Mouse (Mus musculus): ENCODE data around the gene Dennd1c.

Dennd1c gene

GRCm38 (mm10) chr17:57047406-57047805 lies 30.9 kb downstream of the Dennd1c start:
- no peak for DNase-seq (ENCODE audit: low read depth)

- DNase-seq (ENCODE audit: low read depth): no peak
Measured at GRCm38 (mm10) chr17:57041554-57041953, 36.8 kb downstream of the Dennd1c start, which contains the start of gene Slc25a41. Gene Slc25a41 (minus strand): TSS chr17:57041654.

DNA sequence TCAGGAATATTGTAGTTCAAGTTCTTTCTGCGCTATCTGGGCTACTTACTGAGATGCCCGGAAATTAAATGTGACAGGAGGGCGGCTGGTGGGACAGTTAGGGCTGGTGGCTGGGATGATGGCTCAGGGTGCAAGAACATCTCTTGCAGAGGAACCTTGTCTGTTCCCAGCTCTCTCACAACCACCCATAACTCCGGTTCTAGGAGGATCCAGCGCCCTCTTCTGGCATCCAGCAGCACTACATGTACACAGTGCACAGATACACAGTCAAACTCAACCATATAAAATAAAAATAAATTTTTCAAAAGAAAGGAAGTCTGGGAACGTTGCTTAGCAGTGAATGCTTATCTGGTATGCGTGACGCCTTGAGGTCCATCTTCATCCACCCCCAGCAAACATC lies 39.3 kb downstream of the Dennd1c start:
- DNase-seq (ENCODE audit: low read depth): no peak

DNA sequence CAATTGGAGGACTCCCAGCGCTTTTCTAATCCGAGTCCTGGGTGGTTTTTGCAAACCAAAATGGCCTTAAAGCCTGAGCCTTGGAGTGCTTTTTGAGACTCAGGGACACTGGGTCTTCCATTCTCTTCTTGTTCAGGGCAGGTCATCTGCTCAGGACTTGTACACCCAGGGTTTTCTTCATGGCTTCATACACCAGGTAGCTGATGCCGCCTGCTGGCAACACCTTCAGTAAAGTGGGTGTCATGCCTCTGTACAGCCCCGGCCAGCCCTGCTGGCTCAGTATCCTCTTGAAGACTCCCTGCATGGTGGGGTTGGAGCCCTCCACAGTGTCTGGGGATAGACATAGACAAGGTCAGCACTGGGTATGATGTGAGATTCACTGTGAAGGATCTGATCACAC lies 45.5 kb downstream of the Dennd1c start:
- no peak for DNase-seq (ENCODE audit: low read depth)

GRCm38 (mm10) chr17:57031661-57032420 lies 46.5 kb downstream of the Dennd1c start:
- DNase-seq (ENCODE audit: low read depth): peak; percentile 100

DNA sequence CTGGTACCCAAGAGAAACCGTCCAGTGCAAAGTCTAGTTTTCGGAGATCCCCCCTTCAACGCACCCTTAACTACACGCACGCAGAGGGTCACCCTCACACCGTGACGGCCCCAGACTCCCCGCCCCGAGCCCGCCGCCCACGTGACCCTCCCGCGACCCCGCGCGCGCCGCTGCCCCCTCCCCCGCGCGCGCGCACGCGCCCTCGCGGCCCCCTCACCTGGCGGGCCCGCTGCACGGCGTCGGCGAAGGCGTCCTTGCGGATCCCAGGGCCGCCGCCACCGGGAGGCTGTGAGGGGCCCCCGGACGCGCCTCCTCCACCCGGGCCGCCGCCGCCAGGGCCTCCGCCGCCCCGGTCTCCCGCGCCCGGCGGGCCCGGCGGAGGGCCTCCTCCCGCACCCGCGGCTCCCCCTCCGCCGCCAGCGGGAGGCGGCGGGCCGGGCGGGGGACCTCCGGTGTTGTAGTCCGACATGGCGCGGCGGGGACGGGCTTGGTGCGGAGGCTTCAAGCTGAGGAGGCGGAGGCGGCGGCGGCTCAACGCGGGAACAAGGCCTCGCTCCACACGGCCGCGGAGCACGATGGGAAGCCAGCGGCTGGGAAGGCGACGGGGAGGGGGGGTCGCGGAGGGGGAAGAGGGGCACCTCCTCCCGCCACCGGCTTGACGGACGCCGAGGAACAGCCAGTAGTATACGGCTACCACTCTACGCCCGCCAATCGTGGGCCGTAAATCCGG lies 47.2 kb downstream of the Dennd1c start, which contains the start of gene Khsrp:
Gene Khsrp (minus strand): TSS at position 592 of the 730 bp plus-strand sequence.
- no peak for DNase-seq (ENCODE audit: low read depth)

DNA sequence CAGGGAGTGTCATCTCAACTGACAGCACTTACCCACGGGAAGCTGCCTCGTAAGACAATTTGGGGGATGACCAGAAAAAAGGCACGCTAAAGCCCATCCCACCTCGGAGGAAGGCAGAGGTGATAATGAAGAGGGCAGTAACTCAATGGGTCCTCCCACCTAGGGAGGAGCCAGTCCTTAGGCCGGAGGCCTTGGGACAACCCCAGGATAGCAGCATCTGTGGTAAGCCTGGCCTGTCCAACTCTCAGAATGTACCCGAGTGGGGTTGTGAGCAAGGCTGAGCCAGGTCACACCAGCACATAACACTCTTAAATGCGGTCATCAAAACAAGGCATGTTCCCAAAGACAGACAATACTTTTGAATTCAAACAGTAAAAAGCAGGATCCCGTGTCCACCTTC lies 48.6 kb downstream of the Dennd1c start:
- peak; percentile 64 for DNase-seq (ENCODE audit: low read depth)

DNA sequence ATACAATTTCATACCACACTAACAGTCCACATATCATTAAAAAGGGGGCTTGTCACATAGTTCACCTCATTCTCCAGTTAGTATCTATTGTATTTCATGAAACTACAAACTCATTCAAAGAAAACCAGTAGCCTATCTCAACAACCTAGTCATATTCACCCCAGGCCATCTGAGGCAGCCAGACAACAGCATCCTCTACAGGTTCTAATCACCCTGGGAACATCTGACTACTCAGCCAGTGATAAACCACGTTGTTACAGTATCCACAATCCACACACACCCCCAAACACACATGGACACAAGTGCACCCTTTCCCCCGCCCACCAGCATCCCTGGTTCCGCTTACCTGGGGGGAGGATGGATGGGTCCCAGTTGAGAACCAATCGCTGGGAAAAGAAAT lies 50.8 kb downstream of the Dennd1c start:
- no peak for DNase-seq (ENCODE audit: low read depth)

GRCm38 (mm10) chr17:57020960-57021359 lies 57.4 kb downstream of the Dennd1c start:
- no peak for DNase-seq (ENCODE audit: low read depth)

DNA sequence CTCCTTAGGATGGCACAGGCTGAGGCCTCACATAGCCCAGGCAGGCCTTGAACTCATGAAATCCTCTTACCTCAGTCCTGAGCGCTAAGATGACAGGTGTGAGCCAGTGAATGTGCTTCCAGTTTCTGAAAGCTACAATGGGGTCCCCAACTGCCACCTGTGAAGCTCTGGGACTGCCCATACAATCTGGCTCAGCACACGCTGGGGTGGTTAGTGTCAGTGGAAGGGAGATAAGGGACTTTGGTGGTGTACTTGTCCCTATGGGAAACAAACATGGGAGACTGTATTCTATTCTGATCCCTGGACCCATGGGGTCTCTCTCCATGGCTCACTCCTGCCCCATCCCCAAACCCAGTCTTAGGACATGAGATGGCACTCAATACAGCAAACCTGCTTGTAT lies 58.6 kb downstream of the Dennd1c start:
- DNase-seq (ENCODE audit: low read depth): peak; percentile 74

Measured in c-Kit-positive CD71-positive TER-119-negative erythroid progenitor cells, embryonic 14.5 days (primary cell).